Mouse (Mus musculus) liver, embryonic 11.5 days (tissue): ENCODE data around the gene Gypa. TPM values are rescaled to one million over a fixed set of nuclear protein-coding genes. Genes with fewer than 3 reads are reported as not detected.

ENCODE experiments used
- polyA plus RNA-seq: library from polyadenylated mRNA; unstranded; fragments of >200 nt; fragmentation: Nextera tagmentation; extraction: Ambion mirVana; gene quantifications from 2 replicates; pipeline ENCODE4 v1.2.1, GENCODE M21; 2014

Gene Gypa
- polyA plus RNA-seq, 1 experiment from 2014 or later: 197 TPM

Other genes starting within 250 kb of the Gypa start
- 0.04 and 0.14 TPM in 2 replicates for gene Frem3, start 117.3 kb downstream of the Gypa start, polyA plus RNA-seq
- 92.7 and 108 TPM in 2 replicates for gene Smarca5, start 245.7 kb downstream of the Gypa start, polyA plus RNA-seq